Mouse (Mus musculus) embryonic facial prominence, embryonic 10.5 days (tissue): ENCODE results near the gene Fbln2. TPM values are rescaled to one million over a fixed set of nuclear protein-coding genes. Genes with fewer than 3 reads are reported as not detected.

Experiments used
- DNase-seq: peaks from one replicate; pipeline ENCODE4 v3.0.0-alpha.2; 2017; ENCODE audit warnings: low spot score
- H3K27ac ChIP-seq: fragments of 300-500 bp; sonication (generic); replicated peaks from 2 replicates; pipeline ENCODE4 v1.5.1; 2016; ENCODE audit warnings: mild to moderate bottlenecking
- H3K27me3 ChIP-seq: fragments of 300-500 bp; sonication (generic); replicated peaks from 2 replicates; pipeline ENCODE4 v1.6.1; 2016; ENCODE audit warnings: low read depth, mild to moderate bottlenecking; ENCODE audit not compliant: poor library complexity, severe bottlenecking
- H3K36me3 ChIP-seq: fragments of 300-500 bp; sonication (generic); replicated peaks from 2 replicates; pipeline ENCODE4 v1.6.1; 2016; ENCODE audit warnings: mild to moderate bottlenecking, moderate library complexity
- H3K4me1 ChIP-seq: fragments of 300-500 bp; sonication (generic); 2 replicates; pipeline ENCODE4 v1.6.1; 2016
- H3K4me3 ChIP-seq: fragments of 300-500 bp; sonication (generic); 2 replicates; pipeline ENCODE4 v1.5.1; 2016; ENCODE audit warnings: mild to moderate bottlenecking, moderate library complexity
- H3K9me3 ChIP-seq: fragments of 300-500 bp; sonication (generic); 2 replicates; pipeline ENCODE4 v1.6.1; 2016; ENCODE audit warnings: mild to moderate bottlenecking
- WGBS: fragments of 180-500 bp; shearing (Covaris S2); methylation state at CpG from one replicate; pipeline ENCODE4 v1.1.7; 2016; 5-methylcytosine and 5-hydroxymethylcytosine counted together
- polyA plus RNA-seq: library from polyadenylated mRNA; unstranded; fragments of >200 nt; fragmentation: Nextera tagmentation; extraction: Ambion mirVana; gene quantifications from 2 replicates; pipeline ENCODE4 v1.2.1, GENCODE M21; 2016

Fbln2 gene
- polyA plus RNA-seq, 1 experiment from 2014 or later: 69.0 TPM

DNA sequence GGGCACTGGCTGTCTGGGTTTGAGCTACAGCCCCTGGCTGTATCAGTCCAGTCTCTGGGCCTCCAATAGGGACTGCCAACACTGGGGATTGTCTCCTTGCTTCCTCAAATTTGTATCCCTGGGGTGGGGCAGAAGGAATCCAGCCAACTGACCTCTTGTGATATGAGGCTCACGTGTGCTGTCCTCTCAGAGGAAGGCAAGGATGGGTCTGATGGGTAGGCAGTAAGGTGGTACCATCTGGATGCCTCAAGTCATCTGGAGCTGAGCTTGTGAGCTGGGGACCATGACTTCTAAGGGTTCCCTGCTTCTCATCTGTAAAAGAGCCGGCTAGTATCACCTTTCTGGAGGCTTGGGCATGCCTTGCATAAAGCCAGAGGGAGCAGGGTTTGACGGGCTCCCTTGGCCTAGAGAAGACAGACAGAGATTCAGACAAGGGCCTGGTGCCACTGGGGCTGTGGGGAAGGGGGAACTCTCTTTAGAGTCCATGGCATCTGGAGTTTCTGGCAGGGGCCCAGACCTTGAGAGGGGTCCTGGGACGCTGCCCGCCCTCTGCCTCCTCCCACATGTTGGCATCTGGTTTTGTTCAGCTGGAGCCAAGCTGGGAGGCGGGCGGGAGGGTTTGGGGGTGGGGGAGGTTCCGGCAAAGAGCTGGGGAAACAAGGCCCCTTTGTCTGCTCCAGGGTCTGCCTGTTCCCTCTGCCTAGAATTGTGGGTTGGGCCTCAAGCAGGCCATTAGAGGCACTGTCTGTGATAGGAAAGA lies 11.6 kb upstream of the Fbln2 start:
- peak; percentile 91 for DNase-seq
- Histone ChIP-seq H3K36me3 (no peaks in the 10 kb centered on the region), H3K4me1 (peaks cover 46% of the 10 kb centered on the region), H3K9me3 (no peaks in the 10 kb centered on the region), H3K27ac (peak overlapping the region; percentile 90), H3K27me3 (peaks cover 9% of the 10 kb centered on the region; the same call in 1 of the 2 replicates), H3K4me3 (no peak overlapping the region)
- WGBS: 19% methylated on average over 8 of the region's 8 CpGs

GRCm38 (mm10) chr6:91201881-91202341 lies 10.3 kb upstream of the Fbln2 start:
- WGBS: 87% methylated on average over 8 of the region's 8 CpGs
- peak overlapping the region; percentile 90 for H3K27ac ChIP-seq
- peaks cover 36% of the 10 kb centered on the region for H3K4me1 ChIP-seq

GRCm38 (mm10) chr6:91202571-91202970 lies 9.7 kb upstream of the Fbln2 start:
- H3K27ac ChIP-seq: peak overlapping the region; percentile 90; the same call in 1 of the 2 replicates
- DNase-seq: no peak
- 87% methylated on average over 4 of the region's 4 CpGs for WGBS
- no peak overlapping the region for H3K4me3 ChIP-seq
- H3K36me3 ChIP-seq: no peaks in the 10 kb centered on the region
- no peaks in the 10 kb centered on the region for H3K9me3 ChIP-seq
- peaks cover 37% of the 10 kb centered on the region for H3K4me1 ChIP-seq
- peaks cover 9% of the 10 kb centered on the region; the same call in 1 of the 2 replicates for H3K27me3 ChIP-seq

More at GRCm38 (mm10) chr6:91201881-91202341, 10.3 kb upstream of the Fbln2 start:
- Histone ChIP-seq H3K9me3 (no peaks in the 10 kb centered on the region), H3K36me3 (no peaks in the 10 kb centered on the region), H3K4me3 (no peak overlapping the region), H3K27me3 (peaks cover 9% of the 10 kb centered on the region; the same call in 1 of the 2 replicates)
- no peak for DNase-seq

DNA sequence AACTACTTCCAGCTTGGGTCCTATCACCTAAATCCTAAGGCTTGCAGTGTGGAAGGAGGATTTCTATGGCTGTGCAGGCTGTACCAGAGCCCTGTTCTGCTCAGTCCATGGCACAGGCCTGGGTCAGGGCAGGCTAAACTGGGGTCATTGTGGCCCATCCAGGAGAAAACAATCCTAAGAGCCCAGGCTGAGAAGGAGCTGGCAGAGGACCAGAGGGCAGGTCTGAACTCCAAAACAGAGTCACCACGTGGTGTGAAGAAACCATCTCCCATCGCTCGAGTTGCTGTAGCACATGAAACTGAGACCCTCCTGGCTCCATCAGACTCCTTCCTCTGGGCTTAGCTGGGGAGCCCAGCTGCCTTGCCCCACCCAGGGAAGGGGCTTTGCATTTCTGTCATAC lies 6.9 kb upstream of the Fbln2 start:
- peaks cover 38% of the 10 kb centered on the region for H3K4me1 ChIP-seq
- H3K4me3 ChIP-seq: no peak overlapping the region
- WGBS: 80% methylated on average over 3 of the region's 3 CpGs
- peaks cover 4% of the 10 kb centered on the region; the same call in 1 of the 2 replicates for H3K27me3 ChIP-seq
- no peak for DNase-seq
- peak overlapping the region; percentile 48 for H3K27ac ChIP-seq
- H3K9me3 ChIP-seq: no peaks in the 10 kb centered on the region
- H3K36me3 ChIP-seq: no peaks in the 10 kb centered on the region

- Histone ChIP-seq H3K27ac (0 out of 2 replicates have a peak overlapping the region, but pooled peaks have one; percentile 15), H3K4me3 (no peak overlapping the region), H3K36me3 (no peaks in the 10 kb centered on the region), H3K27me3 (peaks cover 7% of the 10 kb centered on the region; the same call in 1 of the 2 replicates), H3K9me3 (no peaks in the 10 kb centered on the region), H3K4me1 (peaks cover 38% of the 10 kb centered on the region)
- WGBS: 83% methylated on average over 5 of the region's 5 CpGs
- no peak for DNase-seq
Measured at GRCm38 (mm10) chr6:91205791-91206190, 6.5 kb upstream of the Fbln2 start.

- H3K27me3 ChIP-seq: peaks cover 19% of the 10 kb centered on the region
- no peak overlapping the region for H3K4me3 ChIP-seq
- peaks cover 31% of the 10 kb centered on the region for H3K4me1 ChIP-seq
- H3K36me3 ChIP-seq: no peaks in the 10 kb centered on the region
- no peaks in the 10 kb centered on the region for H3K9me3 ChIP-seq
- H3K27ac ChIP-seq: 0 out of 2 replicates have a peak overlapping the region, but pooled peaks have one; percentile 19
- DNase-seq: no peak
- 69% methylated on average over 3 of the region's 3 CpGs for WGBS
Measured at GRCm38 (mm10) chr6:91207491-91207890, 4.8 kb upstream of the Fbln2 start.

DNA sequence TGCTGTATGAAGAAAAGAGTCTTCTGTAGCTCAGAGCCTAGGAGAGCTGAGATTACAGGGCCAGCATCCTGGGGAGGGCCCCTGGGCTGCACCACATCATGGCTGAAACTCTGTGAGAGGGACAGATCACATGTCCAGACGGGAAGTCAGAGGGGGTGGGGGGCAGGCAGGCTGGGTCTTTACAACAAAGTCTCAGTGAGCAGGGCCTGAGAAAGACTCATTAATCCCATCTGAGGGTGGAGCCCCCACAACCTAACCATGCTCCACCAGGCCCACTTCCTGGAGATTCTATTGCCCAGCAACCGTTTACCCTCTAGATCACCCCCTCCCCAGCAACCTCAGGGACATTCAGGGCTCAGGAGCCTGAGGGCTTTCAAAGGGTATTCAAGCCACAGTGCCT lies 2.5 kb upstream of the Fbln2 start:
- H3K36me3 ChIP-seq: no peaks in the 10 kb centered on the region
- H3K4me1 ChIP-seq: peaks cover 52% of the 10 kb centered on the region
- H3K27ac ChIP-seq: peak overlapping the region; percentile 85
- peaks cover 29% of the 10 kb centered on the region for H3K27me3 ChIP-seq
- H3K4me3 ChIP-seq: no peak overlapping the region
- 8% methylated on average over 2 of the region's 2 CpGs for WGBS
- no peaks in the 10 kb centered on the region for H3K9me3 ChIP-seq
- DNase-seq: peak; percentile 61

- Histone ChIP-seq H3K27ac (peak overlapping the region; percentile 85), H3K27me3 (peaks cover 29% of the 10 kb centered on the region), H3K4me1 (peaks cover 56% of the 10 kb centered on the region)
Measured at GRCm38 (mm10) chr6:91210852-91211251, 1.4 kb upstream of the Fbln2 start.

GRCm38 (mm10) chr6:91212571-91212970 lies 316 bp downstream of the Fbln2 start:
- peak overlapping the region; percentile 64 for H3K4me3 ChIP-seq
- H3K36me3 ChIP-seq: no peaks in the 10 kb centered on the region
- H3K4me1 ChIP-seq: peaks cover 69% of the 10 kb centered on the region
- WGBS: 1% methylated on average over 29 of the region's 29 CpGs
- no peaks in the 10 kb centered on the region for H3K9me3 ChIP-seq
- peaks cover 29% of the 10 kb centered on the region for H3K27me3 ChIP-seq
- DNase-seq: peak; percentile 89
- peak overlapping the region; percentile 86 for H3K27ac ChIP-seq

More at GRCm38 (mm10) chr6:91210852-91211251, 1.4 kb upstream of the Fbln2 start:
- 81% methylated on average over 3 of the region's 3 CpGs for WGBS
- H3K9me3 ChIP-seq: no peaks in the 10 kb centered on the region
- H3K36me3 ChIP-seq: no peaks in the 10 kb centered on the region
- H3K4me3 ChIP-seq: no peak overlapping the region
- DNase-seq: no peak

- H3K27me3 ChIP-seq: peaks cover 29% of the 10 kb centered on the region
- 66% methylated on average over 21 of the region's 21 CpGs for WGBS
- H3K36me3 ChIP-seq: no peaks in the 10 kb centered on the region
- peak overlapping the region; percentile 64 for H3K4me3 ChIP-seq
- H3K27ac ChIP-seq: peak overlapping the region; percentile 86
- peaks cover 73% of the 10 kb centered on the region for H3K4me1 ChIP-seq
- DNase-seq: no peak
- no peaks in the 10 kb centered on the region for H3K9me3 ChIP-seq
Measured at GRCm38 (mm10) chr6:91213287-91214218, 1.3 kb downstream of the Fbln2 start.

DNA sequence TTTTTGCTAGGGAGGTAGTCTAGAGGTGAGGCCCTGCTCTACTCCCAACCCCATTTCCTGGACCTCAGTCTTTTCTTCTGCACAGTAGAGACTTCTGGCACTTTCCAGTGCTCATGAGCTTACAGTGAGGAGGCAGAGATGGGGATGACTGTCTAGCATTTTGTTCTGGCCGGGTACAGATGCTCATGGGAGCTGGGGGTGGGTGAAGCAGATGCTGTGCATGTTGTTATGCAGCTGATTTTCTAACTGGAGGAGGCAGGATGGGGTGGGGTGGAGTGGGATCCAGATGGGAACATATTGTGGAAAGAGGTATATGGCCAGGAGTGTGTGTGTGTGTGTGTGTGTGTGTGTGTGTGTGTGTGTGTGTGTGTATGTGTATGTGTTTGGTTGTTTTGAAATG lies 3.2 kb downstream of the Fbln2 start:
- H3K9me3 ChIP-seq: no peaks in the 10 kb centered on the region
- no peaks in the 10 kb centered on the region for H3K36me3 ChIP-seq
- no peak overlapping the region for H3K4me3 ChIP-seq
- 56% methylated on average over 1 of the region's 1 CpGs for WGBS
- peaks cover 29% of the 10 kb centered on the region for H3K27me3 ChIP-seq
- no peak for DNase-seq
- H3K4me1 ChIP-seq: peaks cover 59% of the 10 kb centered on the region
- no peak overlapping the region for H3K27ac ChIP-seq

DNA sequence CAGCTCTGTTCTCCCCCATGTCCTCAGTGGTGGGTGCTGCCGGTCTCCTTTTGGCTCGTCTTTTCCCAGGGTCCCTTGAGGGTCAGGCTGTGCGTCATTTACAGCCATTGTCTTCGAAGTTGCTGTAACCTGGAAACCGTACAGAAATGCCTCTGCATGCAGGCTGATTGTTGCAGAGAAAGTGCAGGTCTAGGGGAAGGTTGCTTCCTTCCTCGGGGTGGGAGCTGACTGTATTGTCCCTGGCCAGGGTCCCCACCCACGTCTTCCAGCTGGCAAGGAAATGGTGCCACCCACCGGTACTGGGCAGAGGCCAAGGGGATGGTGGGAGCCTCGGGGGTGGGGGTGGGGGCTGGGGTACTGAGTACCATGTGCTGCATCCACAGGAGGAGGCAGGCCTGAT lies 6.2 kb downstream of the Fbln2 start:
- Histone ChIP-seq H3K4me3 (no peak overlapping the region), H3K27me3 (peaks cover 6% of the 10 kb centered on the region), H3K9me3 (no peaks in the 10 kb centered on the region), H3K27ac (no peak overlapping the region), H3K4me1 (peaks cover 62% of the 10 kb centered on the region), H3K36me3 (no peaks in the 10 kb centered on the region)
- 74% methylated on average over 9 of the region's 9 CpGs for WGBS
- no peak for DNase-seq
